Mouse (Mus musculus): ENCODE results near the gene Pdxdc1.
"Not testable (repeated sequence)": the region's sequence is repeated elsewhere in the genome, so short reads cannot be mapped to it uniquely, and the experiment has no call there.

The Pdxdc1 gene

GRCm38 (mm10) chr16:13812152-13812551, 90.8 kb downstream of the Pdxdc1 start:
- no peak for DNase-seq

DNA sequence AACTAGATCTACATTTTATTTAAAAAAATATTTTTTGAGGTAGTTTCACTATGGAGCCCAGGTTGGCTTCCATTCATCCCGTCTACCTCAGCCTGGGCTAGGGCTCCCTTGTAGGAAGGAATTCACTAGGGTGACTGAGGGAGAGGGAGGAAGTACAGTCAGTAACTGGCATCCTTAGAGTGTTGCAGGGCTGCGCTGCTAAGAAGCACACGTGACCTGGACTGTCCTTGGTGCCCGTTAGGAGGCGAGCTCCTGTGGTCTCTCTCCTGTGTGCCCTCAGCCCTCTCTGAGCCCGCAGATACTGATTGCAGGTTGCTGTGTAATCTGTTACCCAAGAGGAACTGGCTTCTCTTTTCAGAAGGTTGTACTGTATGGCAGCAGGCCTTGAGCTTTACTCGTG, 94.5 kb downstream of the Pdxdc1 start:
- no peak for DNase-seq

GRCm38 (mm10) chr16:13807616-13808015, 95.3 kb downstream of the Pdxdc1 start:
- DNase-seq = no peak

- DNase-seq = no peak
Measured at GRCm38 (mm10) chr16:13804666-13805065, 98.3 kb downstream of the Pdxdc1 start.

DNA sequence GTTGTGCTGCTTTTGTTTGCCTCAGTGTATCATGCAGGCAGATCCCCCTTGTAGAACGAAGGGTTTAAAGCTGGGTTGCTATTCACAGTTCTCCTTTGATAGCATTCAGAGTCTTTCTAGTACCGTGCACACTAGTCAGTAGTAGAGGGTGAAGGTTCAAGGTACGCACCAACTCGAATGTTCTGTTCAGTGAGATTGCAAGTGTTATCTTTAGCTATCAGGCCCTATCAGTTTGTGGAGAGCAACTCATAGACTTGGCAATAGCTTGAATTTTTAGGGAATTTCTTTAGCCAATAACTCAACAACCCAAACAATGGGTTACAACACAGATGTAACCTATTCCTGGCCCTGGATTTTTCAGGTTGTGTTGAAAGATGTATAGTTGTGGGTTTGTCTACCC, 101.7 kb downstream of the Pdxdc1 start:
- DNase-seq = no peak

DNA sequence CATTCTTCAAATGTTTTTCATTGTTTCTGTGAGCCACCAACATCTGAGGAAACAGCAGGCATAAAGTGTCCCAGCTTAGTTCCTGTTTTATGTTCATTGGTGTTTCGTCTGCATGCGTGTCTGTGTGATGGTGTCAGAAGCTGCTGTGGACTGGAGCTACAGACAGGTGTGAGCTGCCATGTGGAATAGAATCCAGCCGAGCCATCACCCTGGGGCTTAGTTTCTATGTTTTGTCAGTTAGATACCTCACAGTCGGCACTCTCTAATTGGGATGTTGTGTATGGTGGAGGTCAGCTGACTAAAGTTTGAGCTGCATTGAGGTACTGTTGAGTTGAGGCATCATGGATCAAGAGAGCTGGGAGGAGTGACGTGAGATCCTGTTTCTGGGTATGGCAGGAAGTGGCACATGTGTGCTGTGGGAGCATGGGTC, 106.2 kb downstream of the Pdxdc1 start:
- DNase-seq = no peak

GRCm38 (mm10) chr16:13793441-13793840, 109.5 kb downstream of the Pdxdc1 start:
- DNase-seq = not testable (repeated sequence)

- no peak for DNase-seq
Measured at GRCm38 (mm10) chr16:13785932-13786331, 117.0 kb downstream of the Pdxdc1 start.

All from thymus, postnatal 4 days (tissue).